Mouse (Mus musculus) midbrain, embryonic 12.5 days (tissue): ENCODE measurements at regions not wholly inside any gene's neighbourhood (a gene's known extent, or its start where the extent isn't known, plus 50 kb on each side); places are given as distances from the start of the nearest gene placed in this dataset.
"Not testable (repeated sequence)": the region's sequence is repeated elsewhere in the genome, so short reads cannot be mapped to it uniquely, and the experiment has no call there.

Experiments
- ATAC-seq: fragments of 200-750 bp; cut with Nextera tagmentation; 2 replicates; pipeline ENCODE4 v1.8.0; 2017; ENCODE audit warnings: low read depth, moderate TSS enrichment, moderate library complexity; ENCODE audit not compliant: low FRiP score
- H3K27ac ChIP-seq: fragments of 300-500 bp; sonication (generic); replicated peaks from 2 replicates; pipeline ENCODE4 v1.5.1; 2016; ENCODE audit warnings: mild to moderate bottlenecking
- H3K27me3 ChIP-seq: fragments of 300-500 bp; sonication (generic); 2 replicates; pipeline ENCODE4 v1.6.1; 2016; ENCODE audit warnings: mild to moderate bottlenecking
- H3K36me3 ChIP-seq: fragments of 300-500 bp; sonication (generic); 2 replicates; pipeline ENCODE4 v1.6.1; 2016
- H3K4me1 ChIP-seq: fragments of 300-500 bp; sonication (generic); 2 replicates; pipeline ENCODE4 v1.6.1; 2016
- H3K4me2 ChIP-seq: fragments of 300-500 bp; sonication (generic); replicated peaks from 2 replicates; pipeline ENCODE4 v1.6.1; 2016; ENCODE audit warnings: mild to moderate bottlenecking, moderate library complexity
- H3K4me3 ChIP-seq: fragments of 300-500 bp; sonication (generic); 2 replicates; pipeline ENCODE4 v1.5.1; 2016; ENCODE audit warnings: mild to moderate bottlenecking
- H3K9ac ChIP-seq: fragments of 300-500 bp; sonication (generic); replicated peaks from 2 replicates; pipeline ENCODE4 v1.6.1; 2016; ENCODE audit warnings: mild to moderate bottlenecking, moderate library complexity
- H3K9me3 ChIP-seq: fragments of 300-500 bp; sonication (generic); 2 replicates; pipeline ENCODE4 v1.6.1; 2016; ENCODE audit warnings: mild to moderate bottlenecking
- WGBS: fragments of 180-500 bp; shearing (Covaris S2); methylation state at CpG from one replicate; pipeline ENCODE4 v1.1.7; 2016; 5-methylcytosine and 5-hydroxymethylcytosine counted together

DNA sequence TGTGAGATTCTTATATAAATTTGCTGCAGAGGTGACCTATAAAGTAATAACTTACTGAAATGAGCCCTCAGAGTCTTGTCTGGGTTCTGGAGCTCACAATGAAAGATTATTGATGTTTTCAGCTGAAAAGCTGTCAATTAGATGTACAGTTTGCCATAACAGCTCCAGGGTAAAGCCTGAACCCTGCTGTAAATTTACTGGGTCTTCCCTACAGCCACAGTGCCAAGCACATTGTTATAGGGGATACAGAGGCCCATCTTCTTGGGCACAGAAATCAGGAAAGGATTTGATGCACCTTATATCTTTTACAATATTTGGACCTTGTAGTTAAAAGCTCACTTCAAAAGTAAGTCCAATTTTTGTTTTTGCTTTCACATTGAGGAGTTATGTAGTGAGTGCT is 628.0 kb downstream of the Cdh9 start:
- no peak overlapping the region for H3K27ac ChIP-seq
- no peaks in the 10 kb centered on the region for H3K27me3 ChIP-seq
- H3K36me3 ChIP-seq, result no peaks in the 10 kb centered on the region
- ATAC-seq, result 0 out of 2 replicates have a peak, but pooled peaks have one; percentile 54
- H3K9me3 ChIP-seq, result no peaks in the 10 kb centered on the region
- no peak overlapping the region for H3K4me2 ChIP-seq
- H3K4me3 ChIP-seq, result no peak overlapping the region
- H3K9ac ChIP-seq, result no peak overlapping the region
- no peaks in the 10 kb centered on the region for H3K4me1 ChIP-seq

DNA sequence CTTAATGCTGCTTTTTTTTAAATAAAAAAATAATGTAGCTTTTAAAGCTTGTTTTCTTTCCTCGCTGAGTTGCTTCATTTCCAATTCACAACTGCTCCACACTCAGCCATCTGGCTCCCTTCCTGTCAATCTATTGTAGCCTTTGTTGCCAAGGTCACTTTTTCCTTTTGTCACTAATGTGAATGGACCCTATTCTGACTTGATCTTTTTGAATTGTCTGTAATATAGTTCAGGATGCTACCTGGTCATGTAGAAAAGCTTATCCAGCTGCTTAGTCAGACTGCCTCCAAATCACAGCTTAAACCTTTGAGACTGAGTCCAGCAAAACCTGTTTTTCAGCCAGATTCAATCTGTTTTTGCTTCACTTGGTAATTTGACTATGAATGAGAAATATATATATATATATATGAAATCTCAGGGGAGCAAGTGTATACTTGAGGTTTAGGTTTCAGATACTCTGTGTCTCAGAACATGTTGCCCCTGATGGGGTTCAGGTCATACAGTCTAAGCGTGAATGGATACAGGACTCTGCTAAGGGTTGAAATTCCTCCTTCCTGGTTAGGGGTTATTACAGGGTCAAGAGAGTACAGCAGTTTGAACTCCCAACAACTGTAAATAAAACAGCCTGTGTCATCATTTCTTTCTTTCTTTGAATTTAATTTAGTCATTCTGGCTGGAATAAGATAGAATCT is 628.7 kb downstream of the Cdh9 start:
- H3K4me2 ChIP-seq, result no peak overlapping the region
- H3K27ac ChIP-seq, result no peak overlapping the region
- H3K27me3 ChIP-seq, result no peaks in the 10 kb centered on the region
- H3K36me3 ChIP-seq, result no peaks in the 10 kb centered on the region
- peak; percentile 84 for ATAC-seq
- 40% methylated on average over 2 of the region's 2 CpGs for WGBS
- no peak overlapping the region for H3K9ac ChIP-seq
- H3K4me1 ChIP-seq, result no peaks in the 10 kb centered on the region
- H3K4me3 ChIP-seq, result no peak overlapping the region
- H3K9me3 ChIP-seq, result no peaks in the 10 kb centered on the region

DNA sequence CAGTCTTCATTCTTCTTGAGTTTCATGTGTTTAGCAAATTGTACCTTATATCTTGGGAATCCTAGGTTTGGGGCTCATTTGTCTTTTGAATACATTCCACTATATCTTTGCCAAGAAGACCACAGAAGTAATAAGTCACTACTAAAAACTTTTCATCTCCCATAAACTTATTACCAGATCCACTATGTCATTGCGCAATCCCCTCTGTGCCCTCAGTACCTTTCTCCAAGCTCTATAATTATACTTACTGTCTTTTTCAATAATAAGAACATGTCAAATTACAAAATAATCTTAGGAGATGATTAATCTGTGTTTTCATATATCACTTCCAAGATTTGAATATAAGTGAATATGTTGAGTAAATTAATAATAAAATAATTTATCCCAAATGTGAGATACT is 676.1 kb downstream of the Cdh9 start:
- Histone ChIP-seq H3K36me3 (no peaks in the 10 kb centered on the region), H3K9ac (no peak overlapping the region), H3K27ac (no peak overlapping the region), H3K9me3 (no peaks in the 10 kb centered on the region), H3K27me3 (no peaks in the 10 kb centered on the region), H3K4me2 (no peak overlapping the region), H3K4me1 (no peaks in the 10 kb centered on the region), H3K4me3 (no peak overlapping the region)
- 91% methylated on average over 1 of the region's 1 CpGs for WGBS
- no peak for ATAC-seq

DNA sequence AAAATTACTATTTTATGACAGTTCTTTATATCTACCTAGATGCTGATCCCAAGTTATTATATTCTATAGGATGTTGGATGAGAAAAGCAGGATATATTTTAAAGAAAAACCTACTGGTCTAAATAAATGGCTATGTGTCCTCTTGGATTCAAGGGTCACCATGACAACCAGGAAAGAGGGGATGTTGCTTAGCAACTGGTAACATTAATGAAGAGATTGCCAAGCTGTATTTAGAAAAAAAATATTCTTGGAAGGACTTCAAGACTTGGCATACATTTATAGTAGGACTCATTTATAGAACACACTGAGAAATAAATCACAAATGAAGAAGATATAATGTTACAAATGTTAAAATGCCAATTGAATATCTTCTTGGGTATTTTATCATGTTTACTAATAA is 699.2 kb downstream of the Cdh9 start:
- Histone ChIP-seq H3K4me1 (no peaks in the 10 kb centered on the region), H3K27me3 (no peaks in the 10 kb centered on the region), H3K9ac (no peak overlapping the region), H3K27ac (no peak overlapping the region), H3K4me2 (no peak overlapping the region), H3K36me3 (no peaks in the 10 kb centered on the region), H3K9me3 (no peaks in the 10 kb centered on the region), H3K4me3 (no peak overlapping the region)
- ATAC-seq, result no peak

DNA sequence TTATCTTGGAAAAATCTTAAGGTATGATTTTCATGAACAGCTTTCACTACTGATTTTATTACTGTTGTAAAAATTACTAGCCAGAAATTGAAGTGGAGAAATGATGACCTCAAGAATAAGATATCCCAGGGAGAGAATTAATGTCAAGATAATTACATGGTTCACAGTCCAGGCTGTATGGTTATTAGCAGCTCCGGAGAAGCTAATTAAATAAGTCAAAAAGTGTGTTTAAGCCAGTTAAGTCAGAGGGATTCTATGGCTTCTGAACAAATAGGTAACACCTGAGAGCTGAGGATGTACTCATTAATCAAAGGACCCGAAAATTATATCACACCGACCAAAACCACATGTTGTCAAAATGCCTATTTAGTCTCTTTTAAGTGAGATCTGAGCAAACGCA is 703.3 kb downstream of the Cdh9 start:
- H3K27ac ChIP-seq, result no peak overlapping the region
- H3K36me3 ChIP-seq, result no peaks in the 10 kb centered on the region
- peak; percentile 60; the same call in 1 of the 2 replicates for ATAC-seq
- WGBS, result 41% methylated on average over 4 of the region's 4 CpGs
- H3K4me2 ChIP-seq, result no peak overlapping the region
- H3K4me3 ChIP-seq, result no peak overlapping the region
- no peaks in the 10 kb centered on the region for H3K4me1 ChIP-seq
- H3K27me3 ChIP-seq, result no peaks in the 10 kb centered on the region
- H3K9ac ChIP-seq, result no peak overlapping the region
- no peaks in the 10 kb centered on the region for H3K9me3 ChIP-seq

DNA sequence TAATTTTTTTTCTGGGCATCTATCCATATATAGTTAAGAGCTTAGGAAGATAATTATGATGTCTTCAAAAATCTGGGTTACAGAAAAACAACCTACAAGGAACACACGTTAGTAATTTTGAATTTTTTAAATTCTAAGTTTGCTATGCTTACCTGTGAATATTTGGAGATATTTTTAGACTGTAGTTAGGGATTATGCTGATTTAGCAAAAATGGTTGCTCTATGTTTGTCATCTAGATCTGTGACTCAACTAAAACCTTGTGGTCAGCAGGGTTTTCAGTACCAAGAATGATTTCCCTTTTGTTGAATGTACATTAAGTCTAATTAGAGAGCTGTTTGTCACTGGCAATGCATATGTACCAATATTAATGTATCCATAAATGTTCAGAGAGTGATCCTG is 707.3 kb downstream of the Cdh9 start:
- H3K4me2 ChIP-seq, result no peak overlapping the region
- WGBS, result 86% methylated on average over 1 of the region's 1 CpGs
- H3K4me3 ChIP-seq, result no peak overlapping the region
- no peaks in the 10 kb centered on the region for H3K4me1 ChIP-seq
- H3K27me3 ChIP-seq, result no peaks in the 10 kb centered on the region
- H3K9me3 ChIP-seq, result no peaks in the 10 kb centered on the region
- H3K27ac ChIP-seq, result no peak overlapping the region
- H3K36me3 ChIP-seq, result no peaks in the 10 kb centered on the region
- no peak for ATAC-seq
- no peak overlapping the region for H3K9ac ChIP-seq

DNA sequence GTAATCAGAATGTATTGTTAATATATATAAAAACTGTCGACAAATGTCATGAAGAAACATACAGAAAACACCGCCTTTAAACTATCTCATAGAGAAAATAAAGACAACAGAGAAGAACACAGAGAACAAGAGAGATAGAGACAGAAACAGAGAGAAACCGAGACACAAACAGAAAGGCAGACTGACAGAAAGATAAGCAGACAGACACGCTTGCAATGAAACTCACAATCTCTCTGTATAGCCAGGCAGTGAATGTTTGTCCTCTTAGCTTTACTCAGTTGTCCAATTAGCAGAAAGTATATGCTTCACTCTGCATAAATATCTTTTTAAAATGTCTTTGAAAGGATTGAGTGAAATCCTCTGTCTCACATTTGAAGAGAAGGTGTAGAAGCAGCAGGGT is 719.7 kb downstream of the Cdh9 start:
- no peak overlapping the region for H3K9ac ChIP-seq
- H3K36me3 ChIP-seq, result no peaks in the 10 kb centered on the region
- H3K27ac ChIP-seq, result no peak overlapping the region
- no peak overlapping the region for H3K4me3 ChIP-seq
- H3K4me2 ChIP-seq, result no peak overlapping the region
- H3K4me1 ChIP-seq, result no peaks in the 10 kb centered on the region
- 86% methylated on average over 4 of the region's 4 CpGs for whole genome bisulfite sequencing
- no peaks in the 10 kb centered on the region for H3K27me3 ChIP-seq
- H3K9me3 ChIP-seq, result no peaks in the 10 kb centered on the region
- ATAC-seq, result no peak

DNA sequence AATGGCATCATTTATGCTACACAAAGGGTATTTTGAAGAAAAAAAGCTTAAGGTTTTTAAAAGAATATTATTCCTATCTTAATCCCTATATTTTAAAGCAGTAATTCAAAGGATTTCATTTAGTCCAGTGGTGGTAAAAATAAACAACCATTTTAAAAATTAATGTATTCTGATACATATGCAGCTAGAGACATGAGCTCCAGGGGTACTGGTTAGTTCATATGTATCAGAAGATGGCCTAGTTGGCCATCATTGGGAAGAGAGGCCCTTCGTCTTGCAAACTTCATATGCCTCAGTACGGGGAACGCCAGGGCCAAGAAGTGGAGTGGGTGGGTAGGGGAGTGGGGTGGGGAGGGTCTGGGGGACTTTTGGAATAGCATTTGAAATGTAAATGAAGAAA is 721.2 kb downstream of the Cdh9 start:
- ATAC-seq, H3K27ac ChIP-seq, H3K4me3 ChIP-seq, H3K27me3 ChIP-seq, H3K4me2 ChIP-seq, H3K9me3 ChIP-seq, H3K9ac ChIP-seq, H3K4me1 ChIP-seq, H3K36me3 ChIP-seq: not testable (repeated sequence)
- 89% methylated on average over 3 of the region's 3 CpGs for WGBS

DNA sequence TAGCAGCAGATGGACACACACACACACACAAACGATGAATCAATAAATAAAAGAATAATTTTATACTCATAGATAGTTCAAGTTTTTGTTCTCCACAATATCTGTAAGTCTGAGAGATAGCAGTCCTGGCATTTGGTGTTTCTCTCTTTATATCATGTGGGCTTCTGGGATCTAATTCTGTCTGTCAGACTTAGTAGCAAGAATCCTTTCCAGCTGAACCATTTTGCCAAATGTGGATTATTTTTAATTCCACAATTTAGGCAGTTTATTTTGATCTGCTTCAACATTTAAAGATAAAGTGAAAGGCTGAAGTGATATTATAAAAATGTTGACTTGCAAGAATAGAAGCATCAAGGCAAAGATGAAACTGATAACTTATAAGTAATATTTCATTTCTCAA is 738.5 kb downstream of the Cdh9 start:
- H3K9me3 ChIP-seq, result no peaks in the 10 kb centered on the region
- no peaks in the 10 kb centered on the region for H3K36me3 ChIP-seq
- H3K4me1 ChIP-seq, result no peaks in the 10 kb centered on the region
- ATAC-seq, result no peak
- no peak overlapping the region for H3K4me2 ChIP-seq
- H3K27ac ChIP-seq, result no peak overlapping the region
- H3K27me3 ChIP-seq, result no peaks in the 10 kb centered on the region
- no peak overlapping the region for H3K9ac ChIP-seq
- no peak overlapping the region for H3K4me3 ChIP-seq
- 85% methylated on average over 1 of the region's 1 CpGs for whole genome bisulfite sequencing

DNA sequence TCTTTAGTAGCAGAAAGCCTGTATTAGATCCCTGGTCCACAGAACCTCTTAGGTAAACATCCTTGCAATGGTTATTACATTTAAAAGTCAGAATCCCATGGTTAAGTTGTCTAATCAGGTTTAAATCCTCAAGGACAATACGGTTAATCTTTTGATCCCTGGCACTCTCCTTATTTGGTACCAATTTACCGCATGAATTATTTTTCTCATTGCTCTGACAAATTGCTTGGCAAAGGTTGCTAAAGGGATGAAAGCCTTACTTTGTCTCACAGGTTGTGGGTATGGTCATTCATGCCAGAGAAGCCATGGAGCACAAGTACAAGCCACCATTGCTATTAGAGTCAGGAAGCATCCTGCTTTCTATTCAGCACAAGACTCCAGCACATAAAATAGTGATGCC is 765.0 kb downstream of the Cdh9 start:
- H3K4me2 ChIP-seq, result no peak overlapping the region
- 63% methylated on average over 2 of the region's 2 CpGs for WGBS
- no peaks in the 10 kb centered on the region for H3K27me3 ChIP-seq
- H3K36me3 ChIP-seq, result no peaks in the 10 kb centered on the region
- H3K9ac ChIP-seq, result no peak overlapping the region
- H3K9me3 ChIP-seq, result no peaks in the 10 kb centered on the region
- H3K4me1 ChIP-seq, result no peaks in the 10 kb centered on the region
- H3K4me3 ChIP-seq, result no peak overlapping the region
- no peak for ATAC-seq
- no peak overlapping the region for H3K27ac ChIP-seq
